Mouse (Mus musculus) hindbrain, postnatal 0 days (tissue): Measurements from ENCODE around the gene Vsig2. TPM values are rescaled to one million over a fixed set of nuclear protein-coding genes. Genes with fewer than 3 reads are reported as not detected.

Source experiments
- ATAC-seq: fragments of 200-750 bp; cut with Nextera tagmentation; 2 replicates; pipeline ENCODE4 v1.8.0; 2017; ENCODE audit warnings: mild to moderate bottlenecking, moderate TSS enrichment, moderate library complexity
- DNase-seq: peaks from one replicate; pipeline ENCODE4 v3.0.0-alpha.2; 2015; ENCODE audit warnings: low spot score
- H3K27ac ChIP-seq: fragments of 300-500 bp; sonication (generic); 2 replicates; pipeline ENCODE4 v1.5.1; 2014; ENCODE audit warnings: mild to moderate bottlenecking
- H3K27me3 ChIP-seq: fragments of 300-500 bp; sonication (generic); 2 replicates; pipeline ENCODE4 v1.6.1; 2014; ENCODE audit warnings: low read length, mixed read lengths; ENCODE audit not compliant: insufficient read depth
- H3K36me3 ChIP-seq: fragments of 300-500 bp; sonication (generic); 2 replicates; pipeline ENCODE4 v1.6.1; 2014; ENCODE audit warnings: low read length, mixed read lengths; ENCODE audit not compliant: insufficient read depth
- H3K4me1 ChIP-seq: fragments of 300-500 bp; sonication (generic); 2 replicates; pipeline ENCODE4 v1.6.1; 2014; ENCODE audit warnings: antibody characterized with exemption, low read length, mixed read lengths; ENCODE audit not compliant: insufficient read depth
- H3K4me2 ChIP-seq: fragments of 300-500 bp; sonication (generic); 2 replicates; pipeline ENCODE4 v1.6.1; 2014; ENCODE audit warnings: low read depth, mild to moderate bottlenecking, low read length, moderate library complexity, mixed read lengths
- H3K4me3 ChIP-seq: fragments of 300-500 bp; sonication (generic); 2 replicates; pipeline ENCODE4 v1.5.1; 2014; ENCODE audit warnings: low read length
- H3K9ac ChIP-seq: fragments of 300-500 bp; sonication (generic); replicated peaks from 2 replicates; pipeline ENCODE4 v1.6.1; 2014; ENCODE audit warnings: mild to moderate bottlenecking, low read length, moderate library complexity, mixed read lengths
- H3K9me3 ChIP-seq: fragments of 300-500 bp; sonication (generic); 2 replicates; pipeline ENCODE4 v1.6.1; 2016; ENCODE audit warnings: low read length, mixed read lengths
- CTCF ChIP-seq: IDR thresholded peaks from 2 replicates; pipeline ENCODE4 v1.5.1; 2016; ENCODE audit warnings: antibody characterized with exemption, control low read depth, low read depth
- WGBS: fragments of 180-500 bp; shearing (Covaris S2); extraction: QIAGEN DNeasy Blood & Tissue Kit; methylation state at CpG from one replicate; pipeline ENCODE4 v1.1.7; 2014; 5-methylcytosine and 5-hydroxymethylcytosine counted together
- polyA plus RNA-seq: library from polyadenylated mRNA; unstranded; fragments of >200 nt; fragmentation: Nextera tagmentation; extraction: Ambion mirVana; gene quantifications from 2 replicates; pipeline ENCODE4 v1.2.1, GENCODE M21; 2015
- total RNA-seq: library from RNA; depleted of rRNA; stranded (reverse); fragments of >200 nt; gene quantifications from 2 replicates; pipeline ENCODE4 v1.2.3, GENCODE M21; 2014

Gene Vsig2
- total and polyA plus RNA-seq, 2 experiments from 2014 or later: 1.6 to 3.9 TPM

- DNase-seq (no peak), ATAC-seq (no peak)
- Histone ChIP-seq H3K27me3 (peaks cover 21% of the 10 kb centered on the region), H3K4me3 (no peak overlapping the region), H3K27ac (no peak overlapping the region), H3K36me3 (no peaks in the 10 kb centered on the region), H3K9ac (no peak overlapping the region), H3K4me1 (peaks cover 5% of the 10 kb centered on the region; the same call in 1 of the 2 replicates), H3K4me2 (no peak overlapping the region), H3K9me3 (no peaks in the 10 kb centered on the region)
- no peak for TF ChIP-seq CTCF
- WGBS: 76% methylated on average over 1 of the region's 1 CpGs
These were observed 11.4 kb downstream of the Vsig2 start for GRCm38 (mm10) chr9:37550435-37550834.

- DNase-seq: no peak
- H3K4me1 ChIP-seq: peaks cover 5% of the 10 kb centered on the region; the same call in 1 of the 2 replicates
- no peak overlapping the region for H3K27ac ChIP-seq
- no peak for TF ChIP-seq CTCF
- no peaks in the 10 kb centered on the region for H3K9me3 ChIP-seq
- H3K4me2 ChIP-seq: peak overlapping the region; percentile 94
- ATAC-seq: 0 out of 2 replicates have a peak, but pooled peaks have one; percentile 7
- peak overlapping the region; percentile 38; the same call in 1 of the 2 replicates for H3K9ac ChIP-seq
- no peaks in the 10 kb centered on the region for H3K36me3 ChIP-seq
- 3% methylated on average over 23 of the region's 23 CpGs for WGBS
- peaks cover 19% of the 10 kb centered on the region for H3K27me3 ChIP-seq
- peak overlapping the region; percentile 45 for H3K4me3 ChIP-seq
These were observed 12.9 kb downstream of the Vsig2 start for GRCm38 (mm10) chr9:37551751-37552531.

- TF ChIP-seq CTCF: no peak
- WGBS: 5% methylated on average over 31 of the region's 31 CpGs
- H3K27me3 ChIP-seq: peaks cover 12% of the 10 kb centered on the region
These were observed 13.7 kb downstream of the Vsig2 start, which contains the start of gene Nrgn for GRCm38 (mm10) chr9:37552536-37553293. Gene Nrgn, minus strand, starts transcription at chr9:37552904.

GRCm38 (mm10) chr9:37554279-37554678 is 15.2 kb downstream of the Vsig2 start:
- no peak for TF ChIP-seq CTCF
- ATAC-seq (no peak), DNase-seq (no peak)
- Histone ChIP-seq H3K9ac (no peak overlapping the region), H3K27me3 (peaks cover 10% of the 10 kb centered on the region; the same call in 1 of the 2 replicates), H3K4me2 (no peak overlapping the region), H3K36me3 (no peaks in the 10 kb centered on the region), H3K9me3 (no peaks in the 10 kb centered on the region), H3K4me1 (peaks cover 5% of the 10 kb centered on the region; the same call in 1 of the 2 replicates), H3K27ac (no peak overlapping the region), H3K4me3 (no peak overlapping the region)
- WGBS: 83% methylated on average over 1 of the region's 1 CpGs

More at GRCm38 (mm10) chr9:37552536-37553293, 13.7 kb downstream of the Vsig2 start, which contains the start of gene Nrgn:
- peak; percentile 85 for DNase-seq
- peak; percentile 88 for ATAC-seq
- Histone ChIP-seq H3K36me3 (no peaks in the 10 kb centered on the region), H3K4me2 (peak within 1 kb of the TSS; percentile 94), H3K4me1 (peaks cover 5% of the 10 kb centered on the region; the same call in 1 of the 2 replicates), H3K4me3 (peak within 1 kb of the TSS; percentile 45), H3K9ac (peak within 1 kb of the TSS; percentile 38; the same call in 1 of the 2 replicates), H3K9me3 (no peaks in the 10 kb centered on the region), H3K27ac (no peak within 1 kb of the TSS)

GRCm38 (mm10) chr9:37554838-37555748 is 16.0 kb downstream of the Vsig2 start, which contains the start of gene Siae:
Gene Siae, plus strand, starts transcription at chr9:37555698.
- Histone ChIP-seq H3K4me2 (no peak within 1 kb of the TSS), H3K9me3 (no peaks in the 10 kb centered on the region), H3K27me3 (peaks cover 4% of the 10 kb centered on the region; the same call in 1 of the 2 replicates), H3K4me3 (no peak within 1 kb of the TSS), H3K4me1 (peaks cover 5% of the 10 kb centered on the region; the same call in 1 of the 2 replicates), H3K27ac (no peak within 1 kb of the TSS), H3K36me3 (no peaks in the 10 kb centered on the region), H3K9ac (no peak within 1 kb of the TSS)
- DNase-seq (peak; percentile 48), ATAC-seq (peak; percentile 44; the same call in 1 of the 2 replicates)
- WGBS: 27% methylated on average over 7 of the region's 7 CpGs
- no peak for TF ChIP-seq CTCF
